25 mouse cellular contexts compared by ENCODE assay signal in genomic region chr19:28891864-28892263, GRCm38 (mm10). TPM values are rescaled to one million over a fixed set of nuclear protein-coding genes. Genes with fewer than 3 reads are reported as not detected.
"Had no signal": no experiment of that assay in that cellular context is flagged by ENCODE, and none has a peak within 500 bp of the region (broad histone marks: within the 10 kb centered on the region; RNA-seq: fewer than 3 reads in every experiment).

No protein-coding gene starts in this region.

- ATAC-seq: intestine, embryonic 16.5 days; liver, postnatal 0 days; lung, postnatal 0 days; midbrain, embryonic 13.5 days; midbrain, embryonic 16.5 days had no signal

- H3K4me1 ChIP-seq: limb, embryonic 15.5 days; stomach, embryonic 15.5 days had no signal

- H3K36me3 ChIP-seq: limb, embryonic 12.5 days; limb, embryonic 15.5 days; midbrain, embryonic 10.5 days; midbrain, embryonic 13.5 days; stomach, embryonic 15.5 days had no signal

- H3K27me3 ChIP-seq: limb, embryonic 12.5 days; limb, embryonic 15.5 days; midbrain, embryonic 13.5 days; stomach, embryonic 15.5 days had no signal

- H3K9ac ChIP-seq: limb, embryonic 12.5 days; limb, embryonic 15.5 days; liver, embryonic 14.5 days; liver, postnatal 0 days; lung, embryonic 14.5 days; midbrain, embryonic 13.5 days; stomach, embryonic 15.5 days had no signal

- H3K4me2 ChIP-seq: limb, embryonic 12.5 days; limb, embryonic 15.5 days; liver, embryonic 11.5 days; lung, embryonic 14.5 days; midbrain, embryonic 13.5 days; stomach, embryonic 15.5 days had no signal

- H3K27ac ChIP-seq: limb, embryonic 12.5 days; limb, embryonic 15.5 days; liver, embryonic 14.5 days; macrophage; midbrain, embryonic 10.5 days; midbrain, embryonic 13.5 days; stomach, embryonic 15.5 days had no signal

- H3K9me3 ChIP-seq: limb, embryonic 12.5 days; limb, embryonic 15.5 days; midbrain, embryonic 10.5 days; midbrain, embryonic 13.5 days; stomach, embryonic 15.5 days had no signal

- DNase-seq: kidney, adult 18-20 months; kidney, adult 9 months; kidney, postnatal 14 days; kidney, postnatal 4 days; left cerebral cortex, postnatal 4 days; liver, postnatal 0 days; lung, embryonic 14.5 days; retina, postnatal 1 day; right cerebral cortex, postnatal 25 days; spleen, adult 18-20 months; thymus, postnatal 36 days had no signal

- H3K4me3 ChIP-seq: limb, embryonic 12.5 days; limb, embryonic 15.5 days; midbrain, embryonic 10.5 days; midbrain, embryonic 13.5 days; myocyte; stomach, embryonic 15.5 days had no signal

RNA-seq across cellular contexts. Expression of gene Slc1a1, which starts 57.0 kb away (rescaled TPM):
- total RNA-seq: megakaryocyte, adult 5-6 weeks; monocyte, adult 5-6 weeks had no signal
- polyA plus RNA-seq: liver, embryonic 14.5 days; macrophage; myocyte had no signal
